In the genomic region with DNA sequence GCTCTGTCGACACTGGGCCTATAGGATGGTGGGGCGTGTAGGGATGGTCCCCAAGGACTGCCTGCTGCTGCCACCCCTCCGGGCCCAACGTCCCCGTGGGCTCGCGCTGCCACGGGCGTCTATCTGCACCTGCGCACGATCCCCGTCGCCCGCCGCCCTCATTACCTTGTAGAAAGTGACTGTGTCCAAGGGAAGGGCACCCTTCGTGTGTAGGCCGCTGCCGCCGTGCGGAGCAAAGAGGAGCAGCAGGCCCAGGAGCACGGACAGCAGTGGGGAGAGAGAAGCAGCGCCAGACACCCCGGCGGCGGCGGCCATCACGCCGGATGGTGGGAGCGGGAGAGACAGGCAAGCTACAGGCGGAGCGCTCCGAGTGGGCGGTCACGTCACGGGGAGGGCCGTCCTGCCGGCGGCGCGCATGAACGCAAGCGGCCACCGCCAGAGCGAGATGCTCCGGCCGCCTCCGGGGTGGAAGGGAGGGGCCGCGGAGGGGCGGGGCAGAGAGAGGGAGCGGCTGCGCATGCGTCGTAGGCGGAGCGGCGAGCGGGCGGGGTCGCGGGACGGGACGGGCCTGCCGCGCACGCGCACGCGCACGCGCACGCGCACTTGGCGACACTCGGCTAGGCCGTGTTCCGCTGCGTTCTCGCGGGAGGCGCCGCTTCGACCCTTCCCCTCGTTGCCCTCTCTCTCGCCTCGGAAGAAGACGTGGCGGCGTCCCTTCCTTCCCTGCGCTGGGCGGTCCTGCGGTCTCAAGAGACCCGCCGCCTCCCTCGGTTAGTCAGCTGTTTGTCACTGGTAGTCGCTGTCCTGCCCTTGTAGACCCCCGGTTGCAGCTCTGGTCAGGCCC, we compare ENCODE assay signal across 7 mouse cellular contexts. TPM values are rescaled to one million over a fixed set of nuclear protein-coding genes. Genes with fewer than 3 reads are reported as not detected.
DNase-seq lines count a peak whose midpoint lies in the region; ATAC-seq lines count a peak whose summit lies in the region.

A gene (minus strand): TSS at position 481 of the 844 bp plus-strand sequence.

- H3K9me3 ChIP-seq in intestine, embryonic 15.5 days: no peaks in the 10 kb centered on the region
- no peaks in the 10 kb centered on the region for H3K9me3 ChIP-seq in midbrain, embryonic 10.5 days (replicated peaks)

- peak within 1 kb of the TSS; percentile 94 for H3K27ac ChIP-seq in intestine, embryonic 15.5 days
- H3K27ac ChIP-seq in midbrain, embryonic 10.5 days (replicated peaks): peak within 1 kb of the TSS; percentile 97

- H3K4me2 ChIP-seq in intestine, embryonic 15.5 days (replicated peaks): peak within 1 kb of the TSS; percentile 91

- peaks cover 11% of the 10 kb centered on the region; the same call in 1 of the 2 replicates for H3K36me3 ChIP-seq in intestine, embryonic 15.5 days
- peaks cover 32% of the 10 kb centered on the region for H3K36me3 ChIP-seq in midbrain, embryonic 10.5 days

- intact Hi-C loops in gastrocnemius, postnatal 36 days (cut with DNase I): no loop called here
- intact Hi-C loops in left cerebral cortex, postnatal 25 days (cut with DNase I): no loop called here

- DNase-seq in adrenal gland, adult 18-20 months (ENCODE audit: low spot score in 2 of 2): peak; percentile 99 to 100
- peak; percentile 97 for DNase-seq in embryo, embryonic 11 days
- peak; percentile 98 for DNase-seq in gastrocnemius, postnatal 36 days
- DNase-seq in left cerebral cortex, postnatal 25 days (ENCODE audit: low spot score in 2 of 2): peak; percentile 98 to 99
- DNase-seq in midbrain, embryonic 10.5 days (ENCODE audit: low spot score): peak; percentile 99
- peak; percentile 99 for DNase-seq in right cerebral cortex, postnatal 4 days

- peak within 1 kb of the TSS; percentile 94 for H3K9ac ChIP-seq in intestine, embryonic 15.5 days

- H3K27me3 ChIP-seq in intestine, embryonic 15.5 days (replicated peaks): no peaks in the 10 kb centered on the region
- no peaks in the 10 kb centered on the region for H3K27me3 ChIP-seq in midbrain, embryonic 10.5 days (ENCODE audit: low read depth, poor library complexity, severe bottlenecking)

- under 1% methylated on average over 95 of the region's 97 CpGs for WGBS in intestine, embryonic 15.5 days
- under 1% methylated on average over 92 of the region's 97 CpGs for WGBS in midbrain, embryonic 10.5 days

- peak within 1 kb of the TSS; percentile 87 for H3K4me3 ChIP-seq in intestine, embryonic 15.5 days (replicated peaks)
- H3K4me3 ChIP-seq in midbrain, embryonic 10.5 days: peak within 1 kb of the TSS; percentile 87

- ATAC-seq in intestine, embryonic 15.5 days: peak; percentile 91

- H3K4me1 ChIP-seq in intestine, embryonic 15.5 days (replicated peaks): peaks cover 26% of the 10 kb centered on the region
- H3K4me1 ChIP-seq in midbrain, embryonic 10.5 days: peaks cover 30% of the 10 kb centered on the region

RNA-seq across cellular contexts. Expression of the gene that starts here (rescaled TPM):
- 100 to 1,000 TPM in 1 of 2 experiments, 10 to 100 TPM in 1; 97.1 to 106 TPM for total RNA-seq in adrenal gland, adult 18-20 months (2021)
- 10 to 100 TPM; 32.4 to 36.7 TPM for total RNA-seq in gastrocnemius, postnatal 36 days (2021)
- polyA plus RNA-seq in intestine, embryonic 15.5 days (2015; fragmentation: Nextera tagmentation; extraction: Ambion mirVana): 173 and 204 TPM in 2 replicates
- total RNA-seq in left cerebral cortex, postnatal 25 days (2021): 100 to 1,000 TPM; 145 to 151 TPM
- polyA plus RNA-seq in midbrain, embryonic 10.5 days (2016; fragmentation: Nextera tagmentation; extraction: Ambion mirVana): 150 and 156 TPM in 2 replicates

Comparison
In these comparisons a context has a peak if more than half of its experiments do, and no peak if none do; other contexts are left out.
1. Peak in every context shown above with its lines: DNase-seq, ATAC-seq, H3K4me3 ChIP-seq and H3K27ac ChIP-seq.